26 mouse cellular contexts compared by ENCODE assay signal in the genomic region with DNA sequence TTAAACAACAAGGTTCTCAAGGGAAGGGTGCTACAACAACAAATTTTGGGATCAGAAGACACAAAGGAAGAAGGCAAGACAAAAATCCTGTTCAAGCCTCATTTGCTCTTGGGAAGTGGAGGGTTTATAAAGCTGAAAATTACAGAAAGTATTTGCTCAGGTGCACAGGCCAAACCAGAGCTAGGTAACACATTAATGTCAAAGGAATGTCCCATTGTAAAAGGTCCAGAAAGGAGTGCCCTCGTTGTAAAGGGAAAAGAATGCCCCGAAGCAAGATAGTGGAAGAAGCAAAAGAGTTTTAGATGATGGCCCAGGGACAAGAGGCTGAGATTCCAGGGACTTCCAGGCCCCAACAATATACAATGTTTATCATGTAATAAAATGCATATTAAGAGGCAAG.
DNase-seq lines count a peak whose midpoint lies in the region; ATAC-seq and TF ChIP-seq lines count a peak whose summit lies in the region.
"Had no signal": no experiment of that assay in that cellular context is flagged by ENCODE, and none has a peak within 500 bp of the region (broad histone marks: within the 10 kb centered on the region; RNA-seq: fewer than 3 reads in every experiment).

No protein-coding gene starts in this region.

- TF ChIP-seq POLR2A in lung, adult 2 months (IDR thresholded peaks at IDR 0.05; ENCODE audit: borderline replicate concordance, extremely low read depth, low read depth, low read length), result no peak

- peak overlapping the region; percentile 54; the same call in 1 of the 2 replicates for H3K27ac ChIP-seq in lung, embryonic 14.5 days (ENCODE audit: low read depth)
- no peak overlapping the region for H3K27ac ChIP-seq in lung, postnatal 0 days (ENCODE audit: low read length)
- H3K27ac ChIP-seq in heart, embryonic 10.5 days, result no peak overlapping the region
- H3K27ac ChIP-seq: embryonic facial prominence, embryonic 13.5 days; embryonic facial prominence, embryonic 15.5 days; forebrain, embryonic 10.5 days; forebrain, embryonic 12.5 days had no signal

- WGBS in lung, embryonic 14.5 days, result 42% methylated on average over 2 of the region's 2 CpGs
- 52% methylated on average over 2 of the region's 2 CpGs for WGBS in lung, adult 2 months
- WGBS in lung, postnatal 0 days, result 36% methylated on average over 2 of the region's 2 CpGs
- WGBS in heart, embryonic 10.5 days, result 70% methylated on average over 2 of the region's 2 CpGs

- TF ChIP-seq CTCF in lung, embryonic 14.5 days (IDR thresholded peaks at IDR 0.05; ENCODE audit: low read depth), result no peak
- TF ChIP-seq CTCF in lung, adult 2 months (IDR thresholded peaks at IDR 0.05; ENCODE audit: insufficient read depth, low read length), result no peak
- TF ChIP-seq CTCF in lung, postnatal 0 days (IDR thresholded peaks at IDR 0.05), result no peak

- no peaks in the 10 kb centered on the region for H3K4me1 ChIP-seq in lung, embryonic 14.5 days (ENCODE audit: insufficient read depth)
- no peaks in the 10 kb centered on the region for H3K4me1 ChIP-seq in lung, adult 2 months (ENCODE audit: control insufficient read depth, insufficient read depth, low read length)
- H3K4me1 ChIP-seq in lung, postnatal 0 days (ENCODE audit: insufficient read depth, low read depth, low read length), result no peaks in the 10 kb centered on the region
- H3K4me1 ChIP-seq in heart, embryonic 10.5 days, result no peaks in the 10 kb centered on the region
- H3K4me1 ChIP-seq: embryonic facial prominence, embryonic 13.5 days; embryonic facial prominence, embryonic 15.5 days; forebrain, embryonic 10.5 days; forebrain, embryonic 12.5 days had no signal

- no peak overlapping the region for H3K9ac ChIP-seq in lung, embryonic 14.5 days
- H3K9ac ChIP-seq in lung, postnatal 0 days (replicated peaks; ENCODE audit: low read depth), result no peak overlapping the region
- H3K9ac ChIP-seq: embryonic facial prominence, embryonic 13.5 days; embryonic facial prominence, embryonic 15.5 days; forebrain, embryonic 12.5 days had no signal

- no peaks in the 10 kb centered on the region for H3K27me3 ChIP-seq in lung, embryonic 14.5 days (ENCODE audit: insufficient read depth, low read length)
- no peaks in the 10 kb centered on the region for H3K27me3 ChIP-seq in lung, postnatal 0 days (replicated peaks; ENCODE audit: insufficient read depth, low read length)
- H3K27me3 ChIP-seq in heart, embryonic 10.5 days (ENCODE audit: insufficient read depth, poor library complexity, severe bottlenecking), result no peaks in the 10 kb centered on the region
- H3K27me3 ChIP-seq: embryonic facial prominence, embryonic 13.5 days; embryonic facial prominence, embryonic 15.5 days; forebrain, embryonic 12.5 days; Patski had no signal

- 0 out of 2 replicates have a peak, but pooled peaks have one; percentile 38 for TF ChIP-seq EP300 in lung, postnatal 0 days (IDR thresholded peaks at IDR 0.05)

- no peaks in the 10 kb centered on the region for H3K9me3 ChIP-seq in lung, embryonic 14.5 days (ENCODE audit: low read depth, low read length)
- no peaks in the 10 kb centered on the region for H3K9me3 ChIP-seq in lung, postnatal 0 days (ENCODE audit: low read length)
- H3K9me3 ChIP-seq in heart, embryonic 10.5 days, result no peaks in the 10 kb centered on the region
- H3K9me3 ChIP-seq: embryonic facial prominence, embryonic 13.5 days; embryonic facial prominence, embryonic 15.5 days; forebrain, embryonic 10.5 days; forebrain, embryonic 12.5 days; G1E had no signal

- H3K36me3 ChIP-seq in lung, embryonic 14.5 days (ENCODE audit: insufficient read depth), result no peaks in the 10 kb centered on the region
- H3K36me3 ChIP-seq in lung, postnatal 0 days (ENCODE audit: insufficient read depth, low read length), result no peaks in the 10 kb centered on the region
- no peaks in the 10 kb centered on the region for H3K36me3 ChIP-seq in heart, embryonic 10.5 days
- H3K36me3 ChIP-seq: embryonic facial prominence, embryonic 13.5 days; embryonic facial prominence, embryonic 15.5 days; forebrain, embryonic 10.5 days; forebrain, embryonic 12.5 days; G1E had no signal

- ATAC-seq in lung, embryonic 14.5 days (ENCODE audit: insufficient read depth), result peak; percentile 65; the same call in 1 of the 2 replicates
- ATAC-seq in lung, postnatal 0 days, result peak; percentile 57; the same call in 1 of the 2 replicates
- ATAC-seq: forebrain, embryonic 14.5 days; forebrain, embryonic 16.5 days; Patski had no signal

- H3K4me3 ChIP-seq in lung, embryonic 14.5 days (ENCODE audit: low read depth, low read length), result no peak overlapping the region
- H3K4me3 ChIP-seq in lung, adult 2 months (replicated peaks; ENCODE audit: extremely low read depth, low read depth, low read length), result no peak overlapping the region
- no peak overlapping the region for H3K4me3 ChIP-seq in lung, postnatal 0 days (ENCODE audit: low read depth, low read length)
- H3K4me3 ChIP-seq in heart, embryonic 10.5 days, result no peak overlapping the region
- H3K4me3 ChIP-seq: embryonic facial prominence, embryonic 13.5 days; embryonic facial prominence, embryonic 15.5 days; erythroblast, embryonic 14.5 days; forebrain, embryonic 10.5 days; forebrain, embryonic 12.5 days had no signal

- DNase-seq in lung, embryonic 14.5 days, result peak; percentile 36
- DNase-seq in lung, adult 2 months, result no peak
- DNase-seq in lung, postnatal 0 days (ENCODE audit: low spot score), result peak; percentile 22
- DNase-seq in lung, adult 18-20 months, result no peak
- DNase-seq in ZHBTc4 (ENCODE audit: low read depth, low spot score), result peak; percentile 7
- DNase-seq in liver, result no peak
- DNase-seq in heart, embryonic 10.5 days (ENCODE audit: low spot score), result no peak
- DNase-seq: adrenal gland, adult 2 months; adrenal gland, postnatal 10 days; adrenal gland, postnatal 25 days; cerebellum, adult 11 months; cerebellum, adult 18-20 months; cerebellum, adult 8-10 months; cerebellum, adult 9-11 months; cerebellum, postnatal 14 days; cerebellum, postnatal 36 days; embryo, embryonic 11 days had no signal

- H3K4me2 ChIP-seq in lung, embryonic 14.5 days, result no peak overlapping the region
- no peak overlapping the region for H3K4me2 ChIP-seq in lung, postnatal 0 days (replicated peaks; ENCODE audit: low read depth, low read length)
- H3K4me2 ChIP-seq: embryonic facial prominence, embryonic 13.5 days; embryonic facial prominence, embryonic 15.5 days; forebrain, embryonic 12.5 days had no signal

Comparison
In these comparisons a context has a peak if more than half of its experiments do, and no peak if none do; other contexts are left out.
1. DNase-seq: peak in lung, embryonic 14.5 days (single experiment), lung, postnatal 0 days (single experiment) and ZHBTc4 (single experiment); none in lung, adult 2 months (single experiment), lung, adult 18-20 months (0 of 2), liver (single experiment) and heart, embryonic 10.5 days (single experiment).